Mouse (Mus musculus) spleen, adult 2 months (tissue): ENCODE measurements at regions not wholly inside any gene's neighbourhood (a gene's known extent, or its start where the extent isn't known, plus 50 kb on each side); places are given as distances from the start of the nearest gene placed in this dataset.
A peak's percentile ranks its signal among the peaks of the same experiment; 100 is the strongest.

Experiments
- DNase-seq, 2 experiments: peaks; one replicate each; pipeline versions ENCODE4 v3.0.0 to v3.0.0-alpha.2; 2012 to 2021; ENCODE audit warnings: low spot score in 2 of 2, low read depth in 1 of 2
- H3K27ac ChIP-seq: fragments of 200-500 bp; 2 replicates; pipeline ENCODE4 v1.5.1; 2012; ENCODE audit warnings: low read length, inconsistent platforms; ENCODE audit not compliant: insufficient read depth
- H3K27me3 ChIP-seq: fragments of 200-500 bp; 2 replicates; pipeline ENCODE4 v1.6.1; 2012; ENCODE audit warnings: mild to moderate bottlenecking, moderate library complexity, low read length, inconsistent platforms; ENCODE audit not compliant: control insufficient read depth, insufficient read depth
- H3K36me3 ChIP-seq: fragments of 200-500 bp; 2 replicates; pipeline ENCODE4 v1.6.1; 2012; ENCODE audit warnings: mild to moderate bottlenecking, low read length, inconsistent platforms; ENCODE audit not compliant: control insufficient read depth, insufficient read depth
- H3K4me1 ChIP-seq: fragments of 200-500 bp; 2 replicates; pipeline ENCODE4 v1.6.1; 2011; ENCODE audit warnings: inconsistent platforms; ENCODE audit not compliant: control insufficient read depth, insufficient read depth, insufficient read length
- H3K4me3 ChIP-seq: fragments of 200-500 bp; 2 replicates; pipeline ENCODE4 v1.5.1; 2011; ENCODE audit warnings: mild to moderate bottlenecking, inconsistent platforms; ENCODE audit not compliant: insufficient read depth, insufficient read length; ENCODE audit errors: extremely low read depth
- CTCF ChIP-seq: fragments of 200-500 bp; IDR thresholded peaks from 2 replicates; pipeline ENCODE4 v1.5.1; 2011; ENCODE audit warnings: mild to moderate bottlenecking, inconsistent platforms; ENCODE audit not compliant: insufficient read depth, insufficient read length, insufficient replicate concordance; ENCODE audit errors: extremely low read depth
- POLR2A ChIP-seq: fragments of 200-500 bp; IDR thresholded peaks from 2 replicates; pipeline ENCODE4 v1.6.1; 2011; ENCODE audit warnings: low read depth, low read length, inconsistent platforms
- WGBS: fragments of 180-500 bp; shearing (Covaris S2); methylation state at CpG from one replicate; pipeline ENCODE4 v1.1.7; 2018; 5-methylcytosine and 5-hydroxymethylcytosine counted together

- TF ChIP-seq POLR2A (no peak), CTCF (no peak)
- Histone ChIP-seq H3K36me3 (no peaks in the 10 kb centered on the region), H3K4me1 (no peaks in the 10 kb centered on the region), H3K27me3 (no peaks in the 10 kb centered on the region), H3K27ac (no peak overlapping the region), H3K4me3 (no peak overlapping the region)
- peak; percentile 17 to 45 for DNase-seq
- WGBS = 58% methylated on average over 18 of the region's 18 CpGs
Measured at GRCm38 (mm10) chr8:125337444-125338077, 232.0 kb downstream of the Sipa1l2 start.

DNA sequence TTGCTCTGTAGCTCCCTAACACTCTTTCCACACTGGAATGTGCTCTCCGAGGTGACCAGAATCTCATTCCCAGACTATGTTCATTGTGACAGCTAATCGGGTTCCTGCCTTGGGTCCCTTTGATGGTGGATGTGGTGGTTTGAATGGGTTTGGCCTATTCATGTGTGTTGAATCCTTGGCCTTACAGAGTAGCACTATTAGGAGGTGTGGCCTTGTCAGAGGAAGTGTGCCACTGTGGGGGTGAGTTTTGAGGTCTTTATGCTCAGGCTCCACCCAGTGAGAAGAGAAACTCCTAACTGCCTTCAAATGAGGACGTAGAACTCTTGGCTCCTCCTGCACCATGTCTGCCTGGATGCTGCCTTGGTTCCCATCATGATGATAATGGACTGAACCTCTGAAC is 232.8 kb downstream of the Sipa1l2 start:
- TF ChIP-seq CTCF = no peak
- TF ChIP-seq POLR2A = no peak
- peak; percentile 18 to 28 for DNase-seq

GRCm38 (mm10) chr8:125335575-125336370 is 233.8 kb downstream of the Sipa1l2 start:
- no peak for DNase-seq
- TF ChIP-seq POLR2A = no peak
- TF ChIP-seq CTCF = no peak
- H3K27ac ChIP-seq = no peak overlapping the region
- no peaks in the 10 kb centered on the region for H3K4me1 ChIP-seq
- no peaks in the 10 kb centered on the region for H3K27me3 ChIP-seq
- H3K4me3 ChIP-seq = no peak overlapping the region
- H3K36me3 ChIP-seq = no peaks in the 10 kb centered on the region
- WGBS = 92% methylated on average over 28 of the region's 28 CpGs

More for the DNA sequence above, 232.8 kb downstream of the Sipa1l2 start:
- no peaks in the 10 kb centered on the region for H3K27me3 ChIP-seq
- H3K36me3 ChIP-seq = no peaks in the 10 kb centered on the region
- no peak overlapping the region for H3K4me3 ChIP-seq
- H3K27ac ChIP-seq = no peak overlapping the region
- H3K4me1 ChIP-seq = no peaks in the 10 kb centered on the region
- WGBS = 41% methylated on average over 3 of the region's 3 CpGs

GRCm38 (mm10) chr8:125335171-125335570 is 234.4 kb downstream of the Sipa1l2 start:
- no peak overlapping the region for H3K27ac ChIP-seq
- no peaks in the 10 kb centered on the region for H3K27me3 ChIP-seq
- H3K36me3 ChIP-seq = no peaks in the 10 kb centered on the region
- no peaks in the 10 kb centered on the region for H3K4me1 ChIP-seq
- no peak for TF ChIP-seq POLR2A
- no peak for DNase-seq
- WGBS = 86% methylated on average over 6 of the region's 6 CpGs
- H3K4me3 ChIP-seq = no peak overlapping the region

- H3K4me3 ChIP-seq = no peak overlapping the region
- DNase-seq = no peak
- peaks cover 6% of the 10 kb centered on the region; the same call in 1 of the 2 replicates for H3K4me1 ChIP-seq
- no peak overlapping the region for H3K27ac ChIP-seq
- no peak for TF ChIP-seq CTCF
- TF ChIP-seq POLR2A = no peak
- H3K36me3 ChIP-seq = no peaks in the 10 kb centered on the region
- 84% methylated on average over 6 of the region's 6 CpGs for WGBS
- H3K27me3 ChIP-seq = no peaks in the 10 kb centered on the region
Measured at GRCm38 (mm10) chr8:125330638-125331037, 239.0 kb downstream of the Sipa1l2 start.

DNA sequence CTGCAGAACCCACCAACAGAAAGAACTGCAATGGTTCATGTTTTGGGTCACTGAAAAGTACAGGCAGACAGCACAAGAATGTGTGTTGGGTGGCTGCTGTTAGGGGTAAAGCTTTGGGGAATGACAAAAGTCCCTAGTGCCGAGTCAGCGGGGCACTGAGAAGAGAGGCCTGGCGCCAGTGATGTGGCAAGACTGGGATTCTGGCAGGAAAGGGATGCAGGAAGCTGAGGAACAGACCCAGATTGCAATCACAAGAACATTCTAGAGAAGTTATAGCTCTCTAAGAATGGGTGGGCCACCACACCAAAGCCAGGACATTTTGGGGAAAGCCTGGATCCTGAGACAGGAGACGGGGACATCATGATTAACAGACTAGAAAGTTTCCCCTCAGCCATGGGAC is 241.0 kb downstream of the Sipa1l2 start:
- WGBS = 85% methylated on average over 4 of the region's 4 CpGs
- no peak for DNase-seq
- H3K36me3 ChIP-seq = no peaks in the 10 kb centered on the region
- TF ChIP-seq CTCF (no peak), POLR2A (no peak)
- H3K4me3 ChIP-seq = no peak overlapping the region
- H3K27me3 ChIP-seq = no peaks in the 10 kb centered on the region
- H3K4me1 ChIP-seq = peaks cover 6% of the 10 kb centered on the region; the same call in 1 of the 2 replicates
- H3K27ac ChIP-seq = no peak overlapping the region
